Mouse (Mus musculus) olfactory bulb, adult 2 months (tissue): ENCODE measurements at regions not wholly inside any gene's neighbourhood (a gene's known extent, or its start where the extent isn't known, plus 50 kb on each side); places are given as distances from the start of the nearest gene placed in this dataset.

Experiments used
- CTCF ChIP-seq: fragments of 200-500 bp; IDR thresholded peaks from 2 replicates; pipeline ENCODE4 v1.5.1; 2012; ENCODE audit warnings: low read depth, mild to moderate bottlenecking, low read length, moderate library complexity; ENCODE audit not compliant: insufficient read depth
- POLR2A ChIP-seq: fragments of 200-500 bp; IDR thresholded peaks from 2 replicates; pipeline ENCODE4 v1.6.1; 2012; ENCODE audit warnings: mild to moderate bottlenecking, low read depth, low read length, moderate library complexity; ENCODE audit not compliant: insufficient read depth

DNA sequence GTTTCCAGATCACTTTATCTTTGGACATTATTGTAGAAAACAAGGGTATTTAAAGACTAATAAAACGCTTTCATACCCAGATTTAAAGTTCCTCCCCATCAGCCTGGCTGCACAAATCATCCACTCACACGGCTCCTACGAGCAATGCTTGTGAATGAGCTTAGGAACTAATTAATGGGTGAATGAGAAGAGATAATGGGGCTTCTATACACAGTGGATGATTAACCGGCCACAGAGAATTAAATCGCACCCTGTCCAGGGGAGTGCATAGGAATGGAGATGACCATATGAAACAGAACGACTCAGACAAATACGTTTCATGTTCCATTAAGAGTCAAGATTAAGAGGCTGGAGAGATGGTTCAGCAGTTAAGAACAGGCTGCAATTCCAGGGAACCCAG, 155.9 kb downstream of the 1700017N19Rik start:
- TF ChIP-seq CTCF (no peak), POLR2A (no peak)
